Mouse (Mus musculus): ENCODE measurements at regions not wholly inside any gene's neighbourhood (a gene's known extent, or its start where the extent isn't known, plus 50 kb on each side); places are given as distances from the start of the nearest gene placed in this dataset.

DNA sequence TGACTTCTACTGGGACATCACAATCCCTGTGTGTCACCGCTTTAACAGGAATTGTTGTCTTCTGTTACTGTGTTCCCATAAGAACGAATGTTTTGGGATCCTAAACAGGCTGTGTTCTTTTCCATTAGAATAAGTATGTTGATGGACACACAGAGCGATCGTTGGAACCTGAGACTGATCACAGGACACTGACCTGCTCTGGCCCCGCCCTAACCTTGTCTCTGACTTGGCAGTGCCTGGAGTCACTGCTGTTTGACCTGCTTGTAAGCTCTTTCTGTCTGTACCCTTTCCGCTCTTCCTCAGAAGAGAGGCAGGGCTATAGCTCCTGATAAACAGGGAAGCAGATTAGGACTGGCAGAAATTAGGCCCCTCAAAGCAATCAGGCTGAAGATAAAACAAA is 162.0 kb upstream of the Atp6ap2 start:
- no peak for TF ChIP-seq CTCF (IDR thresholded peaks at IDR 0.05; ENCODE audit: extremely low read depth, insufficient read depth, low read length)
- TF ChIP-seq POLR2A (IDR thresholded peaks at IDR 0.05; ENCODE audit: extremely low read depth, insufficient read depth, low read length) = no peak
